Mouse (Mus musculus) spleen, adult 12 weeks (tissue): ENCODE measurements around the gene Abhd17a.

ENCODE experiments used
- DNase-seq: peaks from one replicate; pipeline ENCODE4 v3.0.0; 2022; ENCODE audit warnings: low spot score

Abhd17a gene

GRCm38 (mm10) chr10:80546945-80547344 is 43.2 kb downstream of the Abhd17a start:
- no peak for DNase-seq

- no peak for DNase-seq
Observed at GRCm38 (mm10) chr10:80545590-80545989, 44.6 kb downstream of the Abhd17a start.

GRCm38 (mm10) chr10:80543873-80544272 is 46.3 kb downstream of the Abhd17a start:
- no peak for DNase-seq

- no peak for DNase-seq
Observed at GRCm38 (mm10) chr10:80539493-80539892, 50.6 kb downstream of the Abhd17a start.

GRCm38 (mm10) chr10:80538710-80539394 is 51.3 kb downstream of the Abhd17a start, which contains the start of gene Atp8b3:
Atp8b3 (minus strand) TSS chr10:80539124.
- peak; percentile 92 for DNase-seq

- DNase-seq = no peak
Observed at GRCm38 (mm10) chr10:80538180-80538579, 52.0 kb downstream of the Abhd17a start.

GRCm38 (mm10) chr10:80535711-80536110 is 54.4 kb downstream of the Abhd17a start:
- peak; percentile 67 for DNase-seq

- DNase-seq = peak; percentile 72
Observed at GRCm38 (mm10) chr10:80535071-80535470, 55.1 kb downstream of the Abhd17a start.

GRCm38 (mm10) chr10:80533704-80534103 is 56.4 kb downstream of the Abhd17a start:
- peak; percentile 71 for DNase-seq
